Mouse (Mus musculus): ENCODE measurements around the gene Pitpnc1. TPM values are rescaled to one million over a fixed set of nuclear protein-coding genes. Genes with fewer than 3 reads are reported as not detected.

Gene Pitpnc1
- total RNA-seq, 4 experiments from 2014 or later = 52.3 to 67.4 (median 59.9) TPM

DNA sequence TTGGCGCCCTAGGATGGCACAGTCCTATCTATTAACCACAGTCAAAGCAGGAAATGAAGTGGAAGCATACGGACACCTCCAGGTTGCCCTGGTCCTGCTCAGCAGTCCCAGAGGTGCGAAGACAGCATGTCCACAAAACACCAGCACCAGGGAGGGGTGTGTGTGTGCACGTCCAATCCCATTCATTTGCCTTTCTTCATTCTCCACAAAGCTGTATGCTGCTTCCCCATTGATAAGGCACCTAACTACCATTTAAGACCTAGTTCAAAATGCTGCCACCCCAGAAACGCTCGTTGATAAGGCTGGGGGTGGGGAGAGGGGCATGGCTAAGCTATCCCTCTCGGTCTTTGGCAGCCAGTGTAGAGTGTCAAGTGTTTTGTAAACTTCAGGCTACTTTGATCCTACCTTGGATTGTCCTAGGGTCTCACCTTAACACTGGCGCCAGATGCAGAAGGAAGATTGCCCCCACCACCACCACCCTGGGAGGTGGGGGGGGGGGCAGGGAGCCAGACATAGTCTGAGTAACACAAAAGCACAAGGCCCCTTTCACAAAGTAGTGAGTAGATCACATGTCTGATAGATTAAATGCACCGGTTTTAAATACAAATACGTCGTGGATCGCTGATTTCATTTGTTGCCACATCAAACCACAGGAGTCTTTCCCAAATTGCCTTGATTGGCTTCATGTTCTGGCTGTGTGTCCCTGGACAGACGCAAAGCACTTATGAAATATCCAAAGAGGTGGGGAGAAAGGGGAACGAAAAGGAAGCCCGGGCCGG lies 2.1 kb downstream of the Pitpnc1 start:
- DNase-seq (ENCODE audit: low spot score in 2 of 2) = no peak

DNA sequence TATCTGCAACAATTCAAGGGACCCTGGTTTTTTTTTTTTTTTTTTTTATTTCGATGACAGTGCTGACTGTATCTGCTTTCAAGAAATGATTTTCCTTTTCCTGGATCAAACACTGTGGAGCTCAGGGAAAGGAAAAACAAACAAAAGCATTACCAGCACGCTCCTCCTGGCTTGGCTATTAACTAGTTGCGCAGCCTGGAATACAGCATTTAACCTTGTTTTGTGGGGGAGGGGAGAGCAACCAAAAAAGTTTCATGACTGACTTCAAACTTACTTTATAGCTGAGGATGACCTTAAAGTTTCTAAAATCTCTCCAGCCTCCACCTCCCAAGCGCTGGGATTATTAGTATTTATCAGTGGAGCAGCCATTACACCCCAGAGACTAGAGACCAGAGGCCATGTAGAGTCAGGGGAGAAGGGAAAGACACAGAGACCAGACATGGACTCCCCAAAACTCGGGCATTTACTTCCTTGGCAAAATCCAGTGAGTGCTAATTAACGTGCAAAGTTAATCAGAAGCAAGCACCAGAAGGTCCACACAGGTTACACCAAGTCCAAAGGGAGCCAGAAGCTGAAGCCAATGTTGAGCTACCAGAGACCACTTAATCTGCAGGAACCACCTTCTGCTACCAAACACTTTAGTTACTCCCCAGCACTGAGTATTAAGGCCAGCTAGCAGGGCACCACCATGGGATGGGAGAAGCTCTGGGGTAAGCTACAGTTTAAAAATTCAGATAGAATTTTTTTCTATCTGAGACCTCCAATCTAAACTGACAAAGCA lies 3.7 kb downstream of the Pitpnc1 start:
- DNase-seq (ENCODE audit: low spot score in 2 of 2) = no peak

DNA sequence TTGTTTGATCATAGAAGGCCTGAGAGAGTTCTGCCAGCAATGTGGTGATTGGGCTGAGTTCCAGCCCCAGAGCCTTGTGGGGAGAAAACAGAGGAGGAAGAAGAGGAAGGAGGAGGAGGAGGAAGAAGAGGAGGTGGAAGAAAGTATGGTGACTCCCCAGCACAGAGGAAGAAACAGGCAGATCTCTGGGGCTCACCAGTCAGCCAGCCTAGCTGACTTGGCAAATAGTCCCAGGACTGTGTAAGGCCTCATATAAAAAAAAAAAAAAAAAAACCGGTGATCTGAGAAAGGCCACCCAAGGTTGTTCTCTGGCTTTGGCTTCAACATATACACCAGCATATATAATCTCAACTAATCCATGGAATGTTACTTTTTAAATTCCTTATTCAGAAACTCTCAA lies 4.5 kb downstream of the Pitpnc1 start:
- DNase-seq (ENCODE audit: low spot score in 2 of 2) = no peak

DNA sequence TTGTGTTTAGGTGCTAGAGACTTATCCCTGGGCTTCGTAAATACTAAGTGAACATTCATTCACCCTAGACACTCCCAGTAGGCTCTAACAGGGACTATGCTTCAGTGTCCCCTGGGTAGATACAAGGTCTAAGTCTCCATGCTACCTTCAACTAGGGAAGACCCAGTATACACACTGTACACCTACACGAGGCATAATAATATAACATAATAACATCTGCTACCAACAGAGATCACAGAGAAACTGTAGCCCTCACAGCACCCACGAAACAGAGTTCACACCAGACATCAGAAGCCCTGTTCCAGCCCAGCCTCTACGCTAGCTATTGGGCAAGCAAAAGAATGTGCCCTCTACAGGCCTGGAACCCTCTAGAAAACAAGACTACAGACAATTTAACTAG lies 5.5 kb downstream of the Pitpnc1 start:
- DNase-seq (ENCODE audit: low spot score in 2 of 2) = no peak

DNA sequence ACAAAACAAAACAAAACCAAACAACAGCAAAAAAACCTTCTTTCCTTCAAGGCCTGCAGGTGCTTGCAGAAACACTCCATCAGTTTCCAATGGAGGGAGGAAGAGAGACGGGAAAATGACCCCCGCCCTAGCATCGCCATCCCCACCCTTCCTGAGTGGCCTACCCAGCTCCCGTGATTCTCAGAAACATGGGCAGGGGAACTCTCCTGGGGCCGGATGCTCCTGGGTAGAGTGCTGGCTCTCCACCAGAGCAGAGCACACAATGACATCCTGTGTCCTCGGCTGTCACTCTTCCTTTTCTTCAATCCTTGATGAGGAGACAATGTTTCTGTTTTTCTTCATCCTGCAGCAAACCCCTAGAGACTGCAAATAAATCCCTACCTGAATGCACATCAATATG lies 6.4 kb downstream of the Pitpnc1 start:
- DNase-seq (ENCODE audit: low spot score in 2 of 2) = no peak

DNA sequence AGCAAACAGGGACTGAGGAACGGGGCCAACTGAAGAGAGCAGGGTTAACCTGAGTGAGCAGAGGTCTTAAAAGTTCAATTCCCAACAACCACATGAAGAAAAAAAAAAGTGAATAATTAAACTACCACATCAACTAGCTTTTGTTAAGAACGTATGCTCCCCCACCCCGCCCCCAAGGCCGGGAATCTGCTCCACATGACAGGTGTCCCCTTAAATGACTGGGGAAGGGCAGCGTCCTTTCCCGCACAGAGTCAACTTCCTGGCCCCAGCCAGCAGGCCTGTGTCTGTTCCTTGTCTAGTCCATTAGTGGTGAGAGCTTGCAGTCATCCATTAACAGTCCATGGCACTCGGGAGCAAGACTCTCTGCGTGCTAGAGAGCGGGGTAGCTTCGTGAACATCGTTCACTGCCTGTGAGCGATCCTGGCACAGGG lies 7.2 kb downstream of the Pitpnc1 start:
- no peak for DNase-seq (ENCODE audit: low spot score in 2 of 2)

DNA sequence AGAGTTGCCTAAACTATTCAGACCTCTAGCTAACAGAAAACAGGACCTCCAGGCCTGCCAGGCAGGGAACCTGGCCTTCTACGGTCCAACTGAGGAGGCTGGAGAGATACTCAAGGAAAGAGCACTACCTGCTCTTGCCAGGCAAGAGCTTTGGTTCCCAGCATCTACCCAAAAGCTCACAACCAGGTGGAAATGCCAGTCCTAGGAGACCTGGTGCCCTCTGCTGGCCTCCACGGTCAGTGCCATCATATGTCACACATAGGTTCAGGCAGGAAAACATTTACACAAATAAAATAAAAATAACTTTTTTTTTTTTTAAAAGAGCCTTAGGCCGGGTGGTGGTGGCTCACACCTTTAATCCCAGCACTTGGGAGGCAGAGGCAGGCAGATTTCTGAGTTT lies 8.0 kb downstream of the Pitpnc1 start:
- no peak for DNase-seq (ENCODE audit: low spot score in 2 of 2)

DNA sequence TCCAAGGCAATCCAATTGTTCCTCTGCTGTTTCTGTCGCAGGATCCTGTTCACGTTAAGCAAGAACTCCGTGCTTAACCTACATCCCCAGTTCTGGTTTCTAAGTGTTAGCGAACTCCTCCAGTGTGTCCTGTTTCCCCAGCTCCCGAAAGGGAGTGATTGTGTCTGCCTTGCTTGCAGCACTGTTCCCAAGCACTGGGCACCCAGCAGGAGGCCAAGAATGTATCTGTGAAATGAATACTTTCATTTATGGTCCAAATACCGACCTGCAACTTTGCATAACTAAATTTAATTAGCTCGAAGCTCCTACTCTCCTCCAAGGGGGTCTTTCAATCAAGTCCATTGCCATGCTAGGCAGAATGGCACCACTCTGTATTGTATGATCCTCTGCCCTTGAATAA lies 10.7 kb downstream of the Pitpnc1 start:
- DNase-seq (ENCODE audit: low spot score in 2 of 2) = no peak

DNA sequence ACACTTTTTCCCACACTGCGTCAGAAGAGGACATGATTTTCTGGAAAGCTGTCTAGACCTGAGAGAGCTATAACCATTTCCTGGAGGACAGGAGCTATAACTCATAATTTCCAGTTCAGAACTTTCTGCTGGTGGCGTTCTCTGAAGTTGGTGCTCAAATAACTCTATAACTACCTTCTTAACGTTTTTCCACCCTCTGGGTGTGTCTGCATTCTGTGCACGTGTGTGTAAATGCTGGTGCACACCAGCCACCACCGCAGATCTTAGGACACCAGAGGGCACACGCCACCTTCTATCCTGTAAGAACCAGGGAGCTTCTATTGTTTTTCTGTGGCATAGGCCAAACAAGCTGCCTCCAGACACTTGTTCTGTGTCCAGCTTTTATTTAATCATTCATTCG lies 11.5 kb downstream of the Pitpnc1 start:
- no peak for DNase-seq (ENCODE audit: low spot score in 2 of 2)

DNA sequence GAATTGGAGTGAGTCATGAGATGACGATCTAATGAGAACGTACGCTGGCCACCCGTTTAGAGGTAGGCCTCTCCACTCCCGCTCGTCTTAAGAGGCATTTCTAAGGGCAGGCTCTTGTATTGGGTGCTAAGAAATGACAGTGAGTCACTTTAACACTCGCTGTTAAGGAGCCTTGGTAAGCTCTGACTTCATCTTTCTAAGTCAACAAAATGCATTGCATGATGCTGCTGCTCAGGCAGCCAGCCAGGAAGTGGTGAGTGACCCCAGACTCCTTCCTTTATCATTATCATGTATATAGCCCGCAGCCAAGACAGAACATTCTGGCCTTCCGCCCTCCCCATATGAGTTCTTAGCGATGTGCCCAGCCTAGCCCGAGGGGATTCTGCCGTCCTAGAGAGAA lies 12.2 kb downstream of the Pitpnc1 start:
- no peak for DNase-seq (ENCODE audit: low spot score in 2 of 2)

DNA sequence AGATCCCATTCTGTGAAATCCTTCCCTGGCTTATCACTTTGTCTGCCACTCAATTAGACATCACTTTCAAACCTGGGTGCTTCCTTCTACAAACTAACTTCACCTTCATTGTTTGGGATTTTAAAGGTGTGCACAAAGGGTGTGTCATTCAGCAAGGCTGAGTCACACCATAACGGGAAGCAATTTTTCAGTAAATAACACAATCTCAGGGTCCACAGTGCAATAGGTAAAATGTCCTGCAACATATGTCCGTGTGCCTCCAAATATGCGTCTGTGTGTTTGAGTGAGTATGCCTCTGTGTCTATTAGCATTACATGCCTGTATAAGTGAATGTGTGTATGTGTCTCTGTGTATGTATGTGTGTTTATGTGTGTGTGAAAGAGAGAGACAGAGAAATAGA lies 13.2 kb downstream of the Pitpnc1 start:
- DNase-seq (ENCODE audit: low spot score in 2 of 2) = no peak

DNA sequence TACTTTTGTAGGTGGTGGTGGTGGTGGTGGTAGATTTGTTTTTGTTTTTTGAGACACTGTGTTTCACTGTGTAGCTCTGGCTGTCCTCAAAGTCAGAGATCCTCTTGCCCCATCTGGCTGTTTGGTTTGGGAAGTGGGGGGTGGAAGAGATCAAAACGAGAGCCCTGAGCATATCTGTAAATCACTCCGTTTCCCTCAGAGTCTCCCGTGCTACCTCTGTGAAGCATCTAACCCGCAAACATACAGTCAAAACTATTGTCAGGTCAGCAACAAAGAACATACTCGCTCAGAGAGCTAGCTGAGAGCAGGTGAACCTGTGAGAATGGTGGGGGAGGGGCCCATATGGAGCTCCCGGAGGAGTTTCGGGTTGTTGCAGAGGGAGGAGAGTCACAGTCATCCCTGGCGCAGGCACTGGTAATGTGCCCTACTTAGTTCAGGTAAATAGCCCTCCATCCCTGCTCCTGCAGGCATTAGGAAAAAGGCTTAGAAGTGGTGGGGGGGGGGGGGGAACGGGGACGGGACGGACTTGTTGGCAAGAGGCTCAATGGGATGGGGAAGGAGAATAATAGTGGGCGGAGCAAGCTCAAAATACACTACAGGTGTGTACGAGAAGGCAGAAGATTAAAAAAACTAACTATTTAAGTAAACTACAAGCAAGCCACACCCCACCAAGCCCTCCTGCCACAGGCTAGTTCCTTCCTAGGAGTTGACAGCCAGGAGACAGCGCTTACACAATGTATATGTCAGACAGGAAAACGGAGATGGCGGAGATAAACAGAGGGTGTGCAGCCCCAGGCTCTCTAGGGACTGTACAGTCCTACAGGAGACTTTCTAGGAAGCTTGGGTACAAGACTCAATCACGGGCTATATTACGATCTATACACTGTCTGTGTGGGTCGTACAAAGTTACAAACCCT lies 15.7 kb downstream of the Pitpnc1 start:
- DNase-seq (ENCODE audit: low spot score in 2 of 2) = no peak

DNA sequence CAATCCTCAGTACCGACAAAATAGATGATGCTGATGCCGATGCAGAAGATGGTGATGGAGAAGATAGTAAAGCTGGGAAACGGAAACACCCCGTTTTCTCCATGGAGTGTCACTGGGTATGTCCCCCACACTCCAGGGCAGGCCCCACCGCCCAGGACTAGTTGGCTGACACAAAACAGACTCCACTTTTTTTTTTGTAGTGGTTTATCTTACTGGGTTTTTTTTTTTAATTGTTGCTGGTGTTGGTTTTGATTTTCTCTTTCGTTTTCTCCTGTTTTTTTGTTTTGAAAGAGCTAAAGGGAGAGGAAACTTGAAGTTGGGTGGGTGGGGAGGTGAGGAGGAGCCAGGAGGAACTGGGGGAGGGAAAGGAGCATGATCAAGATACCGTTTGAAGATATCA lies 18.4 kb downstream of the Pitpnc1 start:
- no peak for DNase-seq (ENCODE audit: low spot score in 2 of 2)

DNA sequence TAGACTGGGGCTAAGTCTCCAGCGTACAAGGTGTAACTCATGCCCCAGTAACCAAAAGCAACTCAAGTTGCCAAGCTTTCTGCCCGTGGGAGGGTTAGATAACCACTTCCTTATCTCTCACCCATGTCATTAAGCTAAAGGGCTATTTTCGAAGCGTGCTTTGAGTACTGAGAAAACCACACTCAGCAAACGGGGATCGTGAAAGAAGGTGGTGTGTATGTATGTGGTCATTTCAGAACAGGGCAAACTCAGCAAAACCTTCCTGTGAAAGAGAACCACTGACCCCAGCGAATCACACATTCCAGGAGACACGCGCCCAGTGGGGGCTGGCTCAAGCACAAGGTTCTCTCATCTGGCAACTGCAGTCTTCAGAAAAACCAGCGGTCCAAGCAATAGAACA lies 19.4 kb downstream of the Pitpnc1 start:
- no peak for DNase-seq (ENCODE audit: low spot score in 2 of 2)

DNA sequence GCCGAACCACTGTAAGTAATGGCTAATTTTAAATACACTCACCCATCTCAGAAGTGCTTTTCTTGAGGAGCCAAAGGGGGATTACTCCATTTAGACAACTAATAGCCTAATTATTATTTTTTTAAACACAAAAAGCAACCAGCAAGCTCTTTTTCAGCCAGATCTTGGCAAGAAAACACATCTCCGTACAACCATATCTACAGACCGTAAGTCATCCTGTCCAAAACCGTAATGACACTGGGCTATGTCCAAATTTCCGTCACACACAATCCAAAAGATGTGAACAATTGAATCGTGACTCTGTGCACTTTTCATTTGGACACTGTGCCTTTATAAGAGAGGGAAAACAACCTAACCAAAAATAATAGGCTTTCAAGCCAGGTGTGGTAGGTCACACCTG lies 20.4 kb downstream of the Pitpnc1 start:
- DNase-seq (ENCODE audit: low spot score in 2 of 2) = no peak

DNA sequence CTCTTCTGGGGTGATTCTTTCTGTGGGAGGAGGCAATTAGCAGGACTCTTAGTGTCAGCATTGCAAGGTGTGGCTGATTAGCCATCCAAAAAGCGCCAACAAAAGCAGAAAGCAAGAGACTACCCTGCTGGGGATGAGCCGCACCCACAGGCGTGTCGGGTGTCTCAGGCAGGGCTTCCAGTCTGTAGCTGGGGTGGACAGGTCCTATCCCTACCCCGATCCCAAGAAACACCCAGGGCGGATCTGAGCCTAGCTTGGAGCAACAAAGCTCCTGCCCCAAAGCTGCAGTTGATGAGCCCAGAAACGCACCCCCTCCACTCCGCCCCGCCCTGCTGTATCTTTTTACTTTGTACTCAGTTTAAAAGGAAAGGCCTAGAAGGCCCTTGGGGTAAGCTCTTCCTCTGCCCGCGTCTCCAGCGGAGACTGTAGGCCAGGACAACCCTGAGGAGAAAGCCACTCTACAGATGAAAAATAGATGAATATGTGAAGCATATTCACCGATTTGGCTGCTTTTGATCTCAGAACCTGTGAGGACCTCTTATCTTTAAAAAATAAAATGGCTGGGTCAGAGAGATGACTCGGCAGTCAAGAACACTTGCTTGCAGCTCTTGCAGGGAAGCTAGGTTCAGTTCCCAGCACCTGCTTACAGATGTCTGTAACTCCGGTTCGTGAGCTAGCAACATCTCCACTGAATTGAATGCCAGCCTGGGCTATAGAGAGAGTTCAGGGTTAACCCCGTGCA lies 21.2 kb downstream of the Pitpnc1 start:
- no peak for DNase-seq (ENCODE audit: low spot score in 2 of 2)

DNA sequence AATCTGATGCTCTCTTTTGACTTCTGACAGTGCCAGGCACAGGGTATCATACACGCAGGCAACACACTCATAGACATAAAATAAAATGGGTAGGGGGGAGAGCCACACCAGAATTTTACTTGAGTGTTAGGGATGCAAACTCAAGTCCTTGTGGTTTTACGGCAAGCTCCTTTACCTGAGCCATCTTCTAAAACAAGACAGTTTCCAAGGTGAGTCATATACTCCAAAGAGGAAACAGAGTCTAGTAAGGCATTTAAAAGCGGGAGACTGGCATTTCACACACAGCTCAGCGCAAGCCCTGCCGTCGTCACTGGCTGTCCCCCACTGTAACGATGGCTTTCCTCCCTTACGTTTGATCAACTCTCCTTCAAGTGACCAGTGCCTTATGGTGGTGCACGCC lies 22.6 kb downstream of the Pitpnc1 start:
- DNase-seq (ENCODE audit: low spot score in 2 of 2) = no peak

DNA sequence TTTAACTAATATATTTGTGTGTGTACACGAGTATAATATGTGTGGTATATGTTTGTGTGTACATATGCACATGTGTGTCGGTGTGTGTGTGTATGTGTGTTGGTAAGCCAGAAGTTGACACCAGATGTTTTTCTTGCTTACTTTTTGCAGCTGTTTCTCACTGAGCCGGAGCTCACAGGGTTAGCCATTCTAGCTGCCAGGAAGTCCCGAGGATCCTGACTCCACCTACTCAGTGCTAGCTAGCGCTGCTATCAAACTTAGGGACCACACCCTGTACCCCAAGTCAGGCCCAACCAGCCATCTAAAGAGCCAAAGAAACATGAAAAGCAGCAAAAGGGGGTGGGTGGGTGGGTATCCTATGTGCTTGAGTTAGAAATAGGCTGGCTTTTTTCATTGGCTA lies 23.1 kb downstream of the Pitpnc1 start:
- no peak for DNase-seq (ENCODE audit: low spot score in 2 of 2)

DNA sequence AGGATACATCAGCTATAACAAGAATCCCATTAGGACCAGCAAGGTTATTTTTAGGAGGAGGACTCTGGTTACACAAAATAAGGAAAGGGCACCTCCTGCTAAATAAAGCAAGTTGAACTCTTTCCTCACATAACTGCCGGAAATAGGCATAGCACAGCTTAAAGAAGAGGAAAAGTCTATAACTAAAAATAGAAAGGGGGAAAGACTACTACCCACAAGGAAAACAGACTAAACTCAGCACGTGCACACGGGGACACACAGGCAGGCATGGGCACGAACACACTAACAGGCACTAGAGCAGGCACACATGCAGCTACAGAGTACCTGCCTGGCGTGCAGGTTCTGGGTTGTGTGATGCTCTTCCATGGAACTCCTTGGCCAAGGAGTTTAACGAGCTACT lies 23.8 kb downstream of the Pitpnc1 start:
- no peak for DNase-seq (ENCODE audit: low spot score in 2 of 2)

DNA sequence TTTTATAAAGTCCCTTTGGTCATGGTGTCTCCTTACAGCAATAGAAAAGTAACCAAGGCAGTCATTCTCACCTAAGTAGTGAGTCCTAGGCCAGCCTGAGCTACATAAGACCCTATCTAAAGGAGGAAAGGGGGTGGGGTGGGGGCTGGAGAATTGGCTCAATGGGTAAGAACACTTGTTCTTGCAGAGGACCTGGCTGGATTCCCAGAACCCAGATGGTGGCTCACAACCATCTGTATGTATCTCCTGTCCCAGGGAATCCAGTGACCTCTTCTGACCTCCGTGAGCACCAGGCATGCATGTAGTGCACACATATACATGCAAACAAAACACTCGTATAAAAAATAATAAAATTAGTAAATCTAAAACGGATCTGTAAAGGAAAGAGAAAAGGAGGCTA lies 24.8 kb downstream of the Pitpnc1 start:
- no peak for DNase-seq (ENCODE audit: low spot score in 2 of 2)

All from left cerebral cortex, adult 8-10 months (tissue).